Mouse (Mus musculus): ENCODE data around the gene Ank2.

Ank2 gene

GRCm38 (mm10) chr3:127281390-127281789 is 217.8 kb downstream of the Ank2 start:
- no peak for DNase-seq

GRCm38 (mm10) chr3:127280376-127280775 is 218.8 kb downstream of the Ank2 start:
- DNase-seq, result no peak

- no peak for DNase-seq
Measured at GRCm38 (mm10) chr3:127275953-127276352, 223.2 kb downstream of the Ank2 start.

- DNase-seq, result no peak
Measured at GRCm38 (mm10) chr3:127272801-127273200, 226.3 kb downstream of the Ank2 start.

- DNase-seq, result no peak
Measured at GRCm38 (mm10) chr3:127269616-127270015, 229.5 kb downstream of the Ank2 start.

- no peak for DNase-seq
Measured at GRCm38 (mm10) chr3:127267846-127268245, 231.3 kb downstream of the Ank2 start.

GRCm38 (mm10) chr3:127265732-127266131 is 233.4 kb downstream of the Ank2 start:
- no peak for DNase-seq

- no peak for DNase-seq
Measured at GRCm38 (mm10) chr3:127265182-127265581, 234.0 kb downstream of the Ank2 start.

GRCm38 (mm10) chr3:127260786-127261166 is 238.4 kb downstream of the Ank2 start:
- no peak for DNase-seq

GRCm38 (mm10) chr3:127260007-127260785 is 239.0 kb downstream of the Ank2 start:
- no peak for DNase-seq

GRCm38 (mm10) chr3:127258466-127259075 is 240.6 kb downstream of the Ank2 start:
- no peak for DNase-seq

GRCm38 (mm10) chr3:127257969-127258368 is 241.2 kb downstream of the Ank2 start:
- DNase-seq, result no peak

GRCm38 (mm10) chr3:127257279-127257925 is 241.7 kb downstream of the Ank2 start:
- DNase-seq, result peak; percentile 16

- no peak for DNase-seq
Measured at GRCm38 (mm10) chr3:127256681-127257080, 242.5 kb downstream of the Ank2 start.

GRCm38 (mm10) chr3:127250930-127251329 is 248.2 kb downstream of the Ank2 start:
- DNase-seq, result no peak

GRCm38 (mm10) chr3:127248611-127249010 is 250.5 kb downstream of the Ank2 start:
- no peak for DNase-seq

- DNase-seq, result no peak
Measured at GRCm38 (mm10) chr3:127246989-127247708, 252.0 kb downstream of the Ank2 start.

GRCm38 (mm10) chr3:127243928-127244642 is 255.1 kb downstream of the Ank2 start:
- no peak for DNase-seq

GRCm38 (mm10) chr3:127242234-127242810 is 256.8 kb downstream of the Ank2 start:
- DNase-seq, result no peak

GRCm38 (mm10) chr3:127235271-127235670 is 263.9 kb downstream of the Ank2 start:
- DNase-seq, result no peak

- DNase-seq, result peak; percentile 51
Measured at GRCm38 (mm10) chr3:127225799-127226730, 273.1 kb downstream of the Ank2 start.
